Mouse (Mus musculus): ENCODE measurements at regions not wholly inside any gene's neighbourhood (a gene's known extent, or its start where the extent isn't known, plus 50 kb on each side); places are given as distances from the start of the nearest gene placed in this dataset.

DNA sequence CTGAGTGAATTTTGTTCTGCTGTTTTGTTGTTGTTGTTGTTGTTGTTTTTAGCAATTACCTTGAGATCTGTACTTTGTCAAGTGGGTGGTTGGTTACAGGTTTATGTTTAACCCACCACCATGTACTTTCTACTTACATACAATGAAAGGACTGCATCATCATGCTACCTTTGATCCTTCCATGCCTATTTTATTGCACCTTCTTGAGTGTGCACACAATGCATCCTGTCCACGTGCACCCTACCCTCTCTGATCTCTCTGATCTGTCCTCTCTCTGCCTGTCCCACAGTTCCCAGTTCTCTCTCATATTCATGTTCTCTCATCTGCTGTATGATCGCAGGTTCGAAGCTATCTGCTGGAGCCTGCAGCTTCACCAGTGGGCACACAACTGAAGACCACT lies 59.9 kb upstream of the Gas1 start:
- DNase-seq (ENCODE audit: low spot score in 2 of 2): no peak

DNA sequence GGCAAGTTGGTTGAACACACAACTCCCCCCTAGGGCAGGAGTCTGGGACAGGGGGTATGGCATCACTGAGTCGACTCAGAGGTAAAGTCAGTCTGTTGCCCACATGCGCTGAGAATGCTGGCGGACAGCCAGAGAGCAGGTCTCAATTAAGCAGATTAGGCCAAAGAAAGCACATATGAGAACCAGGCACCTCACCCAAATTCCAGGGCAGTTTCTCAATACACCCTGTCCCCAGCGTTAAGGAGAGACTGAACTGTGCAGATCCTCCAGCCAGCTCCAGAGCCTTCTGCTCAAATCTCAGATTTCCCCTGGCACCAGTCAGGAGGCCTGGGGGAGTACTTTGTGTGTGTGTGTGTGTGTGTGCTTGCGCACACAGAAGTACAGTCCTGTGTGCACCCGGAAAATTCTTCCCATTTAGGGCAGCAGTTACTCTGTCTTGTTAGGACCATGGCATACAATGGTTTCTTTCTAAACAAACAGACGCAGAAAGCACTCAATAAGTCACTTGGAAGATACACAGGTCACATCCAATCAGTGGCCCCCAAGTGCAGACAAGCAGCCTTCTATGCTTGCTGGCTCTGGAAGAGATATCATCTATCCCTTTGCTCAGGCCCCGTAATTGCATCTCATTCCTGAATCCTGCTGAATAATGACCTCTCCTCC lies 65.4 kb upstream of the Gas1 start:
- DNase-seq (ENCODE audit: low spot score in 2 of 2): no peak

DNA sequence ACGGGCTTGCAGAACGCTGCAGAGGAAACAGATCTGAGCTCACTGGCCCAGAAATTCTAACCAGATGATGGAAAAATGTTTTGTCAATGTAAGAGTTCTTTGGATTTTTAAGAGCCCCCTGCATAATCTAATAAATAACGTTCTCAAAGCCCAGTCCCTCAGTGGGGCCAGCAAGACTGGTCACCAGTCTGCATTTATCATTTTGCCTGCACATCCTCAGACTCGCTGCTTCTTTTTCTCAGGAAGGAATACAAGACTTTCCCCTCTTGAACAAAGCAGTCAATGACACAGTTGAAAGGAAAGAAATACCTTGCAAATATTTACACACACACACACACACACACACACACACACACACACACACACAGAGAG lies 65.9 kb upstream of the Gas1 start:
- no peak for DNase-seq (ENCODE audit: low spot score in 2 of 2)

DNA sequence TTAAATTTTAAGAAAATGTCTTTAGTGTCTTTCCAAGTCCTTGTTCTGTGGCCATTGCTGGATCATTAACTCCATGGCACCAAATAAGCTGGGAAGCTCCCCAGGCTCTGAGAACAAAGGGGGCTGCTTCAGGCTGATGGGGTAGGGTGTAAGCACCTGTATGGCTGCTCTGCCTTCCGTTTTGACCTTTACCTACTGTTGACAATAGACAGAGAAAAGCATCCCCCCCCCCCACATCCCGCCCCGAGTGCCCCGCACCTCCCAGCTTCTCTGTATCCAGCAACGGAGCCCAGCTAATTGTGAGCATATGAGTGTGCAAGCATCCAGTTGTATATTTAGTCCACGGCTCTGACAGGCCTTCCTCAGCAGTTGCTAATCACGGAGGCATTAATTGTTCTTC lies 78.0 kb upstream of the Gas1 start:
- no peak for DNase-seq (ENCODE audit: low spot score in 2 of 2)

DNA sequence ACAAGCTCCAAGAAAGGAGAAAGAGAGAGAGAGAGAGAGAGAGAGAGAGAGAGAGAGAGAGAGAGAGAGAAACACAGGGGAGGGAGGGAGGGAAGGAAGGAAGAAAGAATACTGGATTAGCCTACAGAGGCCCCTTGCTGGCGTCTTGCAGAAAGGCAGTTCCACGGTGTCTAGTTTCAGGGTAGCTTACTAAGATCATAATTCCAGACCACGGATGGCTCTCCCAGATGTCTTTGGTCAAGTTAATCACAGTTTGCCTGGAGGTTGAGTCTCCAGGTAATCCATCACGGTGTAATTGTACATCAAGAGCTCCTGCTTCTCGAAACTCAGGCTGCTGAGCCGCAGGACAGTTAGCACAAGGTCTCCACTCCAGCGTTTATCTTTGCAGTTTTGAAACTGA lies 78.5 kb upstream of the Gas1 start:
- DNase-seq (ENCODE audit: low spot score in 2 of 2): no peak

DNA sequence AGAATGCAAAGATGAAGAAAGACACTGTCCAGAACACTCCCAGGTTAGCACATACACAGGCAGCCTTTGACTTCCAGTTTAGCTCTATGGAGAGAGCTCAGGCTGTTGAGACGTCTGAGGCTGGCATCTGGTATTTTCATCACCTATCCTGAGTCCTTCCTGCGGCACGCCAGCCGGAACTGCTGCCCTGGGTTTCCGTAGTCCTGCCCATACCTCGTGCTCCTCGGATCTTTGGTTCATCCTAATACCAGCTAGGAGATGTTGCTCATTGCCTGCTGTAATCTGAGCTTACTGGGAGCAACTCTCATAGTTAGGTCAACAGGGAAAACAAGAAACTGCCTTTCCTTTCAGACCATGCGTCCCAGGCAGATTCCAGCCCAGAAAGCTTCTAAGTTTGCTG lies 79.8 kb upstream of the Gas1 start:
- no peak for DNase-seq (ENCODE audit: low spot score in 2 of 2)

DNA sequence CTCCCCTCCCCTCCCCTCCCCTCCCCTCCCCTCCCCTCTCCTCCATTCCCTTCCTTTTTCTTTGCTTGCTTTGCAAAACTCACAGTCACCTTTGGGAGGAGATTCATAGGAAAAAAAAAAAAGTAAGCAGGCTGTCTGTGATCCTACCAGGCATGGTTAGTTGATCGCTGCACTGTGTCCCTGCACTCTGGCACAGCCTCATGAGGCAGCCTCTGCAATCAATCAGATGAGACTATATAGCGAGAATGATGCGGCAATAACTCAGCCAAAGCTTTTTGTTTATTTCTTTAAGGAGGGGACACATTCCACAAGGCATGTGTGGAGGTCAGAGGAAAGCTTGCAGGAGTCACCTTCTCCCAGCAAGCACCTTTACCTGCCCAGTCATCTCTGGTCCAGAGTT lies 80.7 kb upstream of the Gas1 start:
- no peak for DNase-seq (ENCODE audit: low spot score in 2 of 2)

DNA sequence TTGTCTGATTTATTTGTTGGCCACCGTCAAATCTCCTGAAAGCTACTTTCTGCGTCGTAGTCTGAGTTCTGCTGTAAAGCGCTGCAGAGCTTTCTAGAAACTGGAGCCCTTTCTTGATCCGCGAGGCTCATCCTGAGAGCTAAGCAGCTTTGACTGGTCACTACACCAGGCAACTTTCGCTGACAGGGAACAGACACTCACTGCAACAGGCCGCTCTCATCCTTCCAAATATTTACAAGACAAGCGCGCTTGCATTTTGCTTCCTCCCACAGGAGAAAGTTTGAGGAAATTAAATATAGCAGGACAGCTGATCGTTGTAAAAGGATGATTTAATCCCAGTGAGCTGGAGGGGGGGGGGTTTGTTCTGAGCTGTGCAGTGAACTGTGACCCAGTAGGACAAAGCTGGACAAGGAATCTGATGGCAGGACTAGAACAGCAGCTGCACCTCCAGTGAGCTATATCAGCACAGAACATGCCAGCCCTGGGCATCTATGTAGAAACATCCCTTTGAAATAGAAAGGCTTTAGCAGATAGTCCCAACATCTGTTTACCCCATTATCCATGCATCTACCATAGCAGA lies 85.4 kb upstream of the Gas1 start:
- no peak for DNase-seq (ENCODE audit: low spot score in 2 of 2)

DNA sequence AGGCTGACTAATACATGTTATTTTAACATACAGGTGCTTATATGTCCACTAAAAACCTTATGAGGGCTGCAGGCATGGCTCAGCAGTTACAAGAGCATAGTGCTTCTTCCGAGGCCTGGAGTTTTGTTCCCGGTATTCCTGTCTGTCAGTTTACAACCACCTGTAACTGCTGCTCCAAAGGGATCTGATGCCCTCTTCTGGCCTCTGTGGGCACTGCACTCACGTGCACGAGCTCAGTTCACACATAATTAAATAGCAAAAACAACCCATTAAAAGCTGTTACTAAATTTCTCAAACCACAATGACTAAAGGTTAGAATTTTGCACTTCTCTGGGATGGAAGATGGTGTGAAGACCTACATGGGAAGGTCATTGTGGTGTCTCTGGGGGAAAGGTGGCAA lies 87.3 kb upstream of the Gas1 start:
- DNase-seq (ENCODE audit: low spot score in 2 of 2): no peak

DNA sequence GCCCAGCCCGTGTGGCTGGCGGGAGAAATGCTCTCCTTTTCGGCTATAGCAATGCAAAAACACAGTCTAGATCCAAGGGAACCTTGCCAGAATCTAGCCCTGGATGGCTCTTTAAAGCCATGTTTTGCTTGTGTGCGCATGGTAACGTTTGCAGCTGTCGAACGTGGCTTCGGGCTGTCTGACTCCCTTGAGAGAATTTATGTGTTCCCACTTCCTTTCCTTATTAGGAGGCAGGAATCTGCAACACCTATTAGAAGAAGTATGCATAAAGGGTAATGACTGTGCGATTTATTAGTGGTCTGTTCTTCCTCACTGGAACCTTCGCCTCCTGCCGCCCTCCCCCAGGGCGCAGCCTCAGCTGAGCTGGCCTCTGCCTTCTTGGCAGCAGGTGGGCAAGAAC lies 90.4 kb upstream of the Gas1 start:
- peak; percentile 36 to 43 for DNase-seq (ENCODE audit: low spot score in 2 of 2)

DNA sequence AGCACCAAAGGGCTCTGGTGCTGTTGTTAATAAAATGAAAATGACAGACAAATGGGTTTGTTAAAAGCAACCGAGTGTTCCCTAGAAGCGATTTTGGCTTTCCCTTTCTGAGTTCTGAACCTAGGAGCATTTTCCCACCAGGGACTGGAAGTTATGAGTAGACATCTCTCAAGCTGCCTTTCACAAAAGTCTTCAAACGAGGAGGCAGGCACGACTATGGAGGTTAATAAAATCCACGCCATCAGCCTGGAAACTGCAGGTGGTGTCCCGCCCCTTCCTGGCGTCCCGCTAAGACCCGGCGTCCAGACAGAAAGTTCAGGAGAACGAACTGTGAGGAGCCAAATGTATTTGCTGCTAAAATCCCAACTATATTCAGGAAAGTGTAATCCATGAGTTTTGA lies 91.1 kb upstream of the Gas1 start:
- DNase-seq (ENCODE audit: low spot score in 2 of 2): no peak

DNA sequence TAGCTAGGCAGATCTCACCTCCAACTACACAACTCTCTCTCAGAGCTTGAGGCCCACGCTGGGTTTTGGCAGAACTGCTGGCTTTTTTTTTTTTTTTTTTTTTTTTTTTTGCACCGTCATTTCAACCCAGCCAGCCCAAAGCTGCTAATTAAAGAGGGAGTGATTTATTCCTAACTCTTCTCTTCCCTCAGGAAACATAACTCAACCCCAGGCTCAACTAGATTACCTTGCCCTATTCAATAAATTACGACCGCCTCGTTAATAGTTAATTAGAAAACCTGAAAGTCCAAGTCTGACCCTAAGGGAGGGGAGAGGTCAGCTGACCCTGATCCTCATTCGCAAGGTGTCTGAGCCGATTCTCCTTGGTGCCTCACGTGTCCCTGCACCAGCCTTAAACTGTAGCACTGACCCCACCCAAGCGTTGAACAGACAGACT lies 92.3 kb upstream of the Gas1 start:
- DNase-seq (ENCODE audit: low spot score in 2 of 2): no peak

DNA sequence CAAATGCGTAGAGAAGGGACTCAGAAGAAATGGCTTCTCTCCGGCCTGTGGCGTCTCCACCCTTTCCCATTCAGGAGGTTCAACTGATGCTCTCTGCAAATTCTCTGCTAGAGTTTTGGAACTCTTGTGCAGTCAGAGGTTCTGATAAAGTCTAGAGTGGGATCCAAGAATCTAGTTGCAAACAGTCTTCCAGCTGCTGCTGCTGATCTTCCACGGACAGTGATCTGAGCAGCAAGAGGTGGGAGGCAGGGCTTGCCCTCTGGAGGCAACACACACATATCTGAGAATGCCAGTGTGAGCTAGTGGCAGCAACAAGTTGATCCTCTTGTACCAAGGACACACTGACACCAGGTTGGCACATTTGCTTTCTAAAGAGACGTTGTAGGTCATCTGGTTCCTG lies 93.4 kb upstream of the Gas1 start:
- no peak for DNase-seq (ENCODE audit: low spot score in 2 of 2)

DNA sequence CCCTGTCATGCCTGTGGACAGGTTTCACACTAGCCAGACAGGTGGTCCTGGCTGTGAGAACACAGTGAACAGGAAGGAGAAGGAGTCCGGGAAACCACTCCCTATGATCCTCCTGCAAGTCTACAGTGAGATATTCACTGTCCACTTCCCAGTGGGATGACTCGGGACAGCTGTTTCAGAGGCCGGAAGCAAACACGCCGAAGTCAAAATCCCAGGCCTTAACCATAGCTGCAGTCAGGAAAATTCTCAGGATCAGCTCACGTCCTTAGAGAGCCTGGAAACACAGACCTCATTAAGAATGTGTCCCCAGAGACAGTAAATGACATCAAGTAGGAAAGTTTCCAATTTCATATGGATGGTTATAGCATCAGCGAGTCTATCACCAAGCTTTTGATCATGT lies 96.2 kb upstream of the Gas1 start:
- no peak for DNase-seq (ENCODE audit: low spot score in 2 of 2)

DNA sequence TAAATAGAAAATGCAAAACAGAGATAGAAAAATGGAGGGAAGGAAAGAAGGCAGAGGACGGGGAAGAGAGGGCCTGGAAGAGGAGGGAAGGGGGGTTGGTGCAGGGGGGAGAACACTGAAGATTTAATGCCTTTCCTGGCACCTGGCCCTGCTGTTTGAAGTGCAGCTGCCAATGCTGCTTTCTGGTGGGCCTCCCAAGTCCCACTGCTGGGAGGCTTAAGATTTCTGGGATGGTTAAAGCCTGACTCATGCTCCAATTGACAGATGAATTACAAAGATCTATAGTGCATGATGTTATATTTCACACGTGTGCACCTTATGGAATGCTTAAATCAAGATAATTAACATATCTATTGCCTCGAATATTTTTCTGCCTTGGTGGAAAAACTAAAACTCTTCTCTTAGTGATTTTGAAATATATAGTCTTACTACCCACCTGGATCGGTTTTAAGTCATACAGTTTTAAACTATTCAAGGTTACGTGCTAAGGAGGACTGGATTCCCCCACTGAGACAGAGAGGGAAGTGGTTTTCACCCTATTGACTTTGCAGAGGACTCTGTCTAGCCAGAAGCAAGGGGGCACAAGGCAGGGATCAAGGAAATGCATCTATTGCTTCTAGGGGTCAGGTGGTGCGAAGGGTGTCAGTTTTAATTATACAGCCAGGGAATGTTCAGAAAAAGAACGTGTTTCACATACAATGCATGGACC lies 105.5 kb upstream of the Gas1 start:
- DNase-seq (ENCODE audit: low spot score in 2 of 2): no peak

DNA sequence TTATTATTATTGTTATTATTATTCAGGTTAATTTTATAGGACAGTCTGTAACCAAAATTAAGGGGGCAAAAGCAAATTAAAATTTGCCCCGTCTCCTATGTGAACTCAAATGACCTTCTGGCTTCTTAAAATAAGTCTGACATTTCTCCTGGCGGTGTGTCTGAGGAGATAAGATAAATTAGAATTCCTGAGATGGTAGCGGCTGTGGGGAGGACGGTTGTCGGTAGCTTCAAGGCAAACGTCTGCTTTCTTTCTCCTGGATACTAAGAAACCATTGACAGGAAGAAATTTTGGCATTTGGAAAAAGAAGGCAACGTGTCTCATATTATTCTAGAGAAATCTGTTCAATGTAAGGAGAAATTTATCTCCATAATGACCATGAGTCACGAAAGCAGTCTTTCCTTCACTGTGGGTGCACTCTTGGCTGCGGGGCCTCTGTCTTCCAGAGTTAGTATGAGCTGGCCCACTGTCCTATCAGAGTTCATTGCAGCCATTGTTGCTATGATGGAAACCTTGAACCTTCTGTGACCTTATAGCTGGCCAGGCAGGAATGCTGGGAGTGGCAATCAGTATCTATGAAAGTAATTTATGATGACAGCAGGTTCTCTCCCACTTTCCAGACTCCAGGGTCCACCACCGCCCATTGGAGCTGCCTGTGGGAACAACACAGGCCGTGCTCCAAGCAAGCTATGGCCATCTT lies 109.5 kb upstream of the Gas1 start:
- DNase-seq (ENCODE audit: low spot score in 2 of 2): no peak

DNA sequence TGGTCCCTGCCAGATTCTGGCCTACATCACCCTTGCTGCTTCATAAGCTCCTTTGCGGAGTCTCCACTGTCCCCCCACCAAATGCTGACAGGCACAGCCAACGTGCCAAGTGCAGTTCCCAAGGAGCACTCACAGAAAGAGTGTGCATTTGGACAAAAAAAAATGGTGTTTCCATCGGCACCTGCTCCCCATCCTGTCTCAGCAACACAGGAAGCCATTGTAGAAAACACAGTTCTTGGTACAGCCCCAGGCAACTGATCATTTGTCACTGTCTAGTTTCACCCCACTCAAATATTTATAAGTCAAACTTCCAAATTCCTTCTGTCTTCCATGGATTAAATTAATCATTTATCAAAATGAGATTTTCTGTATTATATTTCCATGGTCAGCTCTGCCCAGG lies 112.5 kb upstream of the Gas1 start:
- no peak for DNase-seq (ENCODE audit: low spot score in 2 of 2)

DNA sequence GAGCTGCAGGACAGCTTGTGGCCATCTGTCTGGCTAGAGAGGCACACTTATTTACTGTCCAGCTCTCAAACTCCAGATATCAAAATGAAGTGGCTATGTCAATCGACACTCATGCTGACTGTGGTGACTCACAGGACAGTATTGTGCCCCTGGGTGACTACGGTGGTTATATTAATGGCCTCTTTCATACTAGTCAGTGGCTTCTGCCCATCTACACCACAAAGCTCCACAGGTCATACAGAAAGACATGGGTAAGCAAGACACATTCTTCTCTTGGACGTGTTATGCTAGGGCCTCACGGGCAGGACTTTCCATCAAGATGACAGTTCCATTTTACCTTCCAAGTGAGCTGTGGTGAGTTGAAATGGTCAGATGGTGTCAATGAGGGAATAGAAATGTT lies 113.7 kb upstream of the Gas1 start:
- DNase-seq (ENCODE audit: low spot score in 2 of 2): no peak

DNA sequence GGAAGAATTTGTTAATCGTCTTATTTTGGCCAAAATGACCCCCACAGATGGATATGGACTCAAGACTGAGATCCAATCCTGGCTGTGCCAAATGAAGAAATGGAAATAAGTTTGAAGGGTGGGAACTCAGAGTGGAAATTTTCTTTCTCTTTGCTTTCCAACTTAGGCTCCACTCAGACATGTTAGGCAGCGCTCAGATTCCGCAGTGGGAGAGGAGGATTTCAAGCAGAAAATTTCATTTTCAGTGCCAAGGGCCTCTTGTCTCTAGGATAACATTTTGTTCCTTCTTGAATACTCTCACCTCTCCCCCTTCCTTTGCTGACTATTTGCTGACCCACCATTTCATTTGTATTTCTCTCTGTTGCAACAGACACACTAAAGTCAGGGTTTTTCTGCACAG lies 114.2 kb upstream of the Gas1 start:
- DNase-seq (ENCODE audit: low spot score in 2 of 2): no peak

DNA sequence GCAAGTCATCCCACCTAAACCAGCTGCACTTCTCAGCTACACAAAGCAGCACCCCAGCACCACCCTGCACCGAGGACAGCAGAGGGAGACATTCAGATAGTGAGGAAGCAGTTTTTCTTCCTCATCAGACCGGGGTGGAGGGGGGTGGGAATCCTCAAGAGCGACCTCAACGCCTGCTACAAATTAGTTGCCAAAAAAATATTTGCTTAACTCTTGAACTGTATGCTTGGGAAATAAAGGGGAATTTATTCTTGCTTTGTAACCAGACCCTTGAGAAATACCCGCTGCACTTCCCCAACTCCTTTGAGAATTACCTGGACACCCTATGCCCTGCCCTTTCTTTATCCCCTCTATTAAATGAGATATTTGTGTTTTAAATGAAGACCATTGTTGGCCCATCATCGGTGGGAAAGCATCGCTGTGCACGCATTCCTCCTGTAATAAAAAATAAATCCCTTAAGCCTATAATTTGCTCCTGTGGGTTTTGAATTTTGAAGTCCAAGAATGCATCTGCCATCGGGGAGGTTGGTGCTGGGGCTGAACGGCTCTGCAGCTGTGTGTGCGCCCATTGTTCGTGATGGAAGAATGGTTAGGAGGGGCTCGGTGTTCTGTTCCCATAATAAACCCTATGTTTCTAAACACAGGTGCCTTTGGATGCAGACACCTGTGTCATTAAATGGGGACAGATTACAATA lies 119.2 kb upstream of the Gas1 start:
- DNase-seq (ENCODE audit: low spot score in 2 of 2): no peak

DNA sequence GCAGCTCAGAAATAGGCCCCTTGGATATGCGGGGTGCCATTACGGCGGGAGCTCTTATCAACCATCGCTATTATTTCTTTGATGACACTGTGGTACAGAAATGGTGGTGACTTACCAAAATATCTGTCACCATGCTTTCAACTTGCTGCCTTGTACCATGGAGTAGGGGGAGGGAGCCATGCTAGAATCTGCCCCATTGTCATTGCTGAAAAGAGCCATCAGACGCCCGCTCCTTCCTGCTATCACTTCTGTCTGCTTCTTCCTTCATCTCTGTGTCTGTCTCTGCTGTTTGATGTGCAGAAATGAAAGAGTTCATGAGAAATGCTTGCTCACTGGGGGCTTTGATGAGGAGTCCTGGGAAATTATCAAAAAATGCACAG lies 119.7 kb upstream of the Gas1 start:
- no peak for DNase-seq (ENCODE audit: low spot score in 2 of 2)

DNA sequence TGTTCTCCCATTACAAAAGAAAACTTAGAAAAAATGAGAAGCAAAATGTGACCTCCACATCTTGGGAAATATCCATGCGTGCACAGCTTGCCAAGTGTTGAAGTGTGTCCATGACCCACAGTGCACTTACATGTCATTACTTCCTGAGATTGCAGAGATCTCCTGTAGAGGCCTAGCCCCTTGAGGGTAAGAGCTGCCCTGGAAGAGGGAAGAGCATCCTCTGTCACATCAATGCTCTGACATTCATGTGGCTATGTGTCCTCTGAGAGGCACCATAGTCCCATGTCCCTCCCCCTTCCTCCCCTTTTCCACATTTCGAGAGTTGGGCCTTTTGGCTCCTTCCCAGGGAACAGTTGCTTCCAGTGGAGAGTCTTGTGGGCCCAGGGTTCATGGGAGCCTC lies 121.4 kb upstream of the Gas1 start:
- no peak for DNase-seq (ENCODE audit: low spot score in 2 of 2)
